Mouse (Mus musculus) liver, postnatal 0 days (tissue): ENCODE measurements around the gene Hist1h1t.

ENCODE experiments used
- CTCF ChIP-seq: sonication (generic); IDR thresholded peaks from 2 replicates; pipeline ENCODE4 v1.5.1; 2016; ENCODE audit warnings: antibody characterized with exemption, low read depth
- EP300 ChIP-seq: IDR thresholded peaks from 2 replicates; pipeline ENCODE4 v1.6.1; 2016; ENCODE audit warnings: antibody characterized with exemption, low read depth, mild to moderate bottlenecking

DNA sequence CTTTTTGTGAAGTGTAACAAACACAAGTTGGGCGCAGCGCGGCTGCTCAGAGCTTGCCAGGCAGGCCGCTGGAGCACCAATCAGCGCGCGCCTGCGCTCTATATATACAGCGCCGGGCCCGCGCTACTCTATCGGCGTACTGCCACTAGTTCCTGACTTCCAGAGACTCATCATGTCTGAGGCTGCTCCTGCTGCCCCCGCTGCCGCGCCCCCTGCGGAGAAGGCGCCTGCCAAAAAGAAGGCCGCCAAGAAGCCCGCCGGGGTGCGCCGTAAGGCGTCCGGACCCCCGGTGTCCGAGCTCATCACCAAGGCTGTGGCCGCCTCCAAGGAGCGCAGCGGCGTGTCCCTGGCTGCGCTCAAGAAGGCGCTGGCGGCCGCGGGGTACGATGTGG, 43.1 kb downstream of the Hist1h1t start, which contains the start of gene Hist1h1c:
- peak; percentile 39; the same call in 1 of the 2 replicates for TF ChIP-seq CTCF
- TF ChIP-seq EP300: no peak
